Mouse (Mus musculus): ENCODE data around the gene Olfr907.

Gene Olfr907

DNA sequence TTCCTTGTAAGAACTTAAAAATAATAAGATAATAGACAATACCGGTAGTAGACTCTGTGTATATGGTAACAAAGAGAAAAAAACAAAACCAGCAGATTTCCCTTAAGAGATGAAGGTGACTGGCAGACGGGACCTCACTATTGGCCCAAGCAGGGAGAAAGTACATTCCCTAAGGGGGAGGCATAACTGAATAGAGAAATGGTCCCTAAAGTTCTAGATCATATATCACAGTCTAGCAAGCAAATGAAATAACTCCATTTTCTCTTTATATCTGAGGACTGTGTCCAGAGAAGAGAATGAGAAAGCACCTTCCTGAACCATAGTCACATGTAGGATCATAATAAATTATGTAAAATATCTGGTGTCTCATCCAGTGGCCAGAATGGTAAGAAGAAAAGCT, at the start of gene Olfr907:
Gene Olfr907 (plus strand): TSS at position 301 of the 400 bp plus-strand sequence.
- no peak for DNase-seq (ENCODE audit: low spot score)

DNA sequence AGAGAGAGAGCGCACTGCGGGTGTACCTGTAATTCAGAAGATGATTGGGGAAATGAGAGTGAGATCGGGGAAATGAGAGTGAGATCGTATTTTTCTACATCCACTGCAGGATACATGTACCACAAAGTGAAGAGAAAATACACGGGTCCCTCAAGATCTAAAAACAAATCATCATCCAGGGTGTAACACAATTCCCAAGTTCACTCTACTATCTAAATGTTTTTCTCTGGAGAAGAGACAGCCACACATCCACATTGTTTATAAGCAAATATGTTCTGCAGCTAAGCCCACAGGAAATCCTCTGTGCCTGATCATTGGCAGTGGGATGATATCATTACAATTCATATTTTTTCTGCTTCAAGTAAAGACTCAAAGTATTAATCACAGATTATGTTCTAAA, 48.2 kb upstream of the Olfr907 start, which contains the start of gene Olfr902:
Gene Olfr902 (plus strand): TSS at position 301 of the 400 bp plus-strand sequence.
- no peak for DNase-seq (ENCODE audit: low spot score)

DNA sequence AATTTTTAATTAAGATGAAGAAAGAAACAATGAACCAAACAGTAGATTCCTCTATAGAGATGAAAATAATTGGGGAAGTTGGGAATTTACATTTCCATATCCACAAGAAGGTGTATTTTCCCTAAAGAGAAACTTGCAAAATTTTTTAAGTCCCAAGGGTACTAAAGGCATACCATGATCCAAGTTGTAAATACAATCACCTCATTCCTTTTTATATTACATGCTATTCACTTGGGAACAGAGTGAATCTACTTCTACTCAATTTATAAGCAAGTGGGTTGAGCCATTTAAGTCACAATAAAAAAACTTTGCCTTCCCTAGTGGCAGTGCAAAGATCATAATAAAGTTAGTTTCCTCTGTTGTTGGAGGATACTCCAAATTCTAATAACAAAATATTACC, 32.8 kb upstream of the Olfr907 start, which contains the start of gene Olfr904:
Gene Olfr904 (plus strand): TSS at position 301 of the 400 bp plus-strand sequence.
- no peak for DNase-seq (ENCODE audit: low spot score)

DNA sequence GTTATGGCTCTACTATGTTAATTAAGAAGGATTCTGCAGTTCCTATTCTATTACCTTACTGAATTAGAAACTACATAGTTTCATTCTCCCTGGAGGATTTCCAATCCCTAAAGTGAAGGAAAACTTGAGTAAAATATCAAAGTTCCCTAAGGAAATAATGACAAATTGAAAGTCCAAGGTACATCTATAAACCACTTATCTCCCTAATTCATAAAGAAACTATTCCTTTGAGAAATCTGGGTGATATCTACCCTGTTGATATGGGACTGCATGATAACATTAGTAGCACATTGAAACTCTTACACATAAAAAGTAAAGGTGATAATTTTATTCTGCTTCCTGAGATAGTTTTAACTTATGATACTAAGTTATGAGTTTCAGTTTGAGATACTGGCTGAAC, 24.8 kb upstream of the Olfr907 start, which contains the start of gene Olfr905:
Gene Olfr905 (plus strand): TSS at position 301 of the 400 bp plus-strand sequence.
- no peak for DNase-seq (ENCODE audit: low spot score)

DNA sequence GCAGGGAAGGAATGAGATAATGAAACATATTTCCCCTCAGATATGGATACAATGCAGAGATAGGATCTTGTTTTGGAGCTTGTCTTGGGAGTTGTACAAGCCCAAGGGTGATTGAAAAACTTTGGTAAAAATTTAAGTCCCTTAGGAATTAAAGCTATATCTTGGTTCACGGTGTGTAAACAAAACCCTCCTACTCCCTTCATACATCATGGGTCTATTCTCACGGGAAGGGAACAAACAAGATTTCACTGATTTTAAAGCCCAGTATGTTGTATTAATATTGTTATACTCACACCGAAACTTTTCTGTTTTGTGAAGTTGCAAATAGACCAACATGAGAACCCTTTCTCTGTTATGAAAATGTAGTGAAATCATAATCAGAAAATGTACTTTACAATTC, 8.8 kb upstream of the Olfr907 start, which contains the start of gene Olfr906:
Gene Olfr906 (plus strand): TSS at position 301 of the 400 bp plus-strand sequence.
- no peak for DNase-seq (ENCODE audit: low spot score)

DNA sequence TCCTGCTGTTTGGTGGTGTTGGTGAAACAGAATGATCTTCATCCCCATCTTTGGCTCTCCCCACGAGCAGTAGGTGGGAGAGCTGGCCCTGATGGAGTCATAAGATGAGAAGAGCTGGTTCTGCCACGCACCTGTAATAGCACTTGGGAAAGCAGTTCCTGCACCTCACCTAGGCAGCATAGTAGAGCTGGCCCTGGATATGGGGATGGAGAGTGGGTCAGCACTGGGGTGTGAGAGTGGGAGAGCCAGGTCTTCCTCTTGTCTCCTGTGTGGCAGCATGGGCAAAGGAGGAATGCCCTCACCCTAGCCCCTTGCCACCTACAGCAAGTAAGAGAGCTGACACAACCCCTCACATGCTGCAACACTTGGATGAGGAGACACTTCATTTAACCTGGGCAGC, 16.8 kb downstream of the Olfr907 start:
- no peak for DNase-seq (ENCODE audit: low spot score)

DNA sequence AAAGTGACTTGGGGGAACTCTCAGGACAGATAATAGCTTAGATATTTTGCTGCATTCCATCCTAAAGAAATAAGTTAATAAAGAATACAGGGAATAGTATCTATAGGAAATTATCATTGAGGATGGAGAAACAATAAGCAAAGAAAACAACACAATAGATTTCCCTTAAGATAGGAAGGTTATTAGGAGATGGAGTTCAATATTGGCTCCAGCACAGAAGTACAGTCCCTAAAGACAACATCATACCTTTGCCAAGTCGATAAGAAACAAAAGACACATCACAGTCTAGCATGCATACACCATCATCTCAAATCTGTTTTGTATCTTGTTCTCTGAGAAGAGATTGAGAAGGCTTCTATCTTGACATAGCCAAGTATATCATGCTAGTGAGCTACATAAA, 25.7 kb downstream of the Olfr907 start, which contains the start of gene Olfr911-ps1:
Gene Olfr911-ps1 (plus strand): TSS at position 301 of the 400 bp plus-strand sequence.
- no peak for DNase-seq (ENCODE audit: low spot score)

DNA sequence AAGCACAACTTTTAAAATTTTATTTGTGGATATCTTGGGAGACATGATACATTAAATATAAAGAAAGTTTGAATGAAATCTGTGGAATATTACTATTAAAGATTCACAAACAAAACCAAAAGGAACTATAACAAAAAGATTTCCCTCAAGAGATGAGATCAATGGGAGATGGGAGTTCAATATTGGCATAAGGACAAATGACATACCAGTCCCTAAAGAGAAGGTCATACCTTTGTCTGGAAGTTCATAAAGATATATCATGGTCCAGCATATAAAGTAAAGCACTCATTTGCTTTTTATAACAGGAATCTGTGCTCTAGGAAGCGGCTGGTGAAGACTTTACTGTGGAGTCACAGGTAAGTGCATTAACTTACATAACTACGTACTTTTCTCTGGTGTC, 41.9 kb downstream of the Olfr907 start, which contains the start of gene Olfr910:
Gene Olfr910 (plus strand): TSS at position 301 of the 400 bp plus-strand sequence.
- DNase-seq (ENCODE audit: low spot score), result no peak

Data from urinary bladder, postnatal 10 days (tissue).